Mouse (Mus musculus) limb, embryonic 10.5 days (tissue): Measurements from ENCODE around the gene Tcp11. TPM values are rescaled to one million over a fixed set of nuclear protein-coding genes. Genes with fewer than 3 reads are reported as not detected.
A peak's percentile ranks its signal among the peaks of the same experiment; 100 is the strongest.

Source experiments
- DNase-seq: peaks from one replicate; pipeline ENCODE4 v3.0.0-alpha.2; 2017; ENCODE audit warnings: low spot score
- H3K27ac ChIP-seq: fragments of 300-500 bp; sonication (generic); 2 replicates; pipeline ENCODE4 v1.5.1; 2016; ENCODE audit warnings: mild to moderate bottlenecking
- H3K27me3 ChIP-seq: fragments of 300-500 bp; sonication (generic); 2 replicates; pipeline ENCODE4 v1.6.1; 2016; ENCODE audit warnings: low read depth, mild to moderate bottlenecking; ENCODE audit not compliant: poor library complexity, severe bottlenecking
- H3K36me3 ChIP-seq: fragments of 300-500 bp; sonication (generic); 2 replicates; pipeline ENCODE4 v1.6.1; 2016; ENCODE audit warnings: mild to moderate bottlenecking, moderate library complexity
- H3K4me1 ChIP-seq: fragments of 300-500 bp; sonication (generic); 2 replicates; pipeline ENCODE4 v1.6.1; 2016
- H3K4me3 ChIP-seq: fragments of 300-500 bp; sonication (generic); 2 replicates; pipeline ENCODE4 v1.5.1; 2016; ENCODE audit warnings: mild to moderate bottlenecking, moderate library complexity
- H3K9me3 ChIP-seq: fragments of 300-500 bp; sonication (generic); replicated peaks from 2 replicates; pipeline ENCODE4 v1.6.1; 2016; ENCODE audit warnings: mild to moderate bottlenecking
- WGBS: fragments of 180-500 bp; shearing (Covaris S2); methylation state at CpG from one replicate; pipeline ENCODE4 v1.1.7; 2016; 5-methylcytosine and 5-hydroxymethylcytosine counted together
- polyA plus RNA-seq: library from polyadenylated mRNA; unstranded; fragments of >200 nt; fragmentation: Nextera tagmentation; extraction: Ambion mirVana; gene quantifications from 2 replicates; pipeline ENCODE4 v1.2.1, GENCODE M21; 2016

The Tcp11 gene
- polyA plus RNA-seq, 1 experiment from 2014 or later, result 1.1 TPM

DNA sequence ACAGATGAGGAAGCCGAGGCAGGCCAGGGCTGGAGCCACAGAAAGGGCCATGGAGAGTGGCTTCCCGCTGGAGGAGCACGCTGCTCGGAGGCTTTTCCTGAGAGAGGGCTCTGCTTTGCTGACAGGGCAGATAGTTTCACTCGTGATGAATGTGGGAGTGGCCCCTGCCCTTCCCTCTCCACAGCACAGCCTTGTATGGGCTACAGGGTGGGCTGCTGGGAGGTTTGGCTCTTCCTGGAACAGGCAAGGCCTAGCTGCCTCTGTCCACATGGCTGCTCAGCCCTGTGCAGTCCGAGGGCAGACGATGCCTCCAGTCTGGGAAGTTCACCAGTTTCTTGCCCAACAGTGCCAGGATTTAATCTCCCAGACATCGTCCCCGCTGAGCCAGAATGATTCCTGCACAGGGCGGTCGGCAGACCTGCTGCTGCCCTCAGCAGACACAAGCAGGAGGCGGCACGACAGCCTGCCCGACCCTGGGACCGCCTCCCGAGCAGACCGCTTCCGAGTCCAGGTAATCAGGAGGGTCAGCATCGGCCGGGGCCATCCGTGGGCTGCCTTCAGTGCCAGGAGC, 28.1 kb downstream of the Tcp11 start:
- Histone ChIP-seq H3K36me3 (peaks cover 61% of the 10 kb centered on the region), H3K27me3 (no peaks in the 10 kb centered on the region), H3K4me3 (no peak overlapping the region), H3K9me3 (no peaks in the 10 kb centered on the region), H3K27ac (peak overlapping the region; percentile 26; the same call in 1 of the 2 replicates), H3K4me1 (no peaks in the 10 kb centered on the region)
- WGBS, result 82% methylated on average over 21 of the region's 21 CpGs
- no peak for DNase-seq

DNA sequence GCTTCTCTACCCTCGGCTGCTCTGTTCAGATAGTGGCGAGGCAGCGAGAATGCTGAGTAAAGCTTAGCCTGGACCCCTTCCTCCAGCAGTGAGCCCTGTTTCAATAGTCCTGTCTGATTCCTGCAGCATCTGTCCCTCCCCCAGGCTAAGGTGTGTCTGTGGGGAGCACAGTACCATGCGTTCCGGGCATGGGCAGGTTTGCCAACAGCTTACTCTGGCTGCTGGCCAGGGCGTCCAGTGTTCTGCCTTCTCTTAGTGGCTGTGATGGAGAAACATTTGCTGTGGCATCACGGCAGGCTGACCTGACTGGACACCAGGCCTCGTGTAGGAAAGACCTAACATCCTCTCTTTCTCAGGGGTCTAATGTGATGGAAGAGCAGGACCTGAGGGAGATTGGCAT, 30.2 kb downstream of the Tcp11 start:
- Histone ChIP-seq H3K27ac (no peak overlapping the region), H3K27me3 (no peaks in the 10 kb centered on the region), H3K4me3 (no peak overlapping the region), H3K9me3 (no peaks in the 10 kb centered on the region), H3K4me1 (no peaks in the 10 kb centered on the region), H3K36me3 (peaks cover 64% of the 10 kb centered on the region)
- WGBS, result 93% methylated on average over 8 of the region's 8 CpGs
- DNase-seq, result no peak

DNA sequence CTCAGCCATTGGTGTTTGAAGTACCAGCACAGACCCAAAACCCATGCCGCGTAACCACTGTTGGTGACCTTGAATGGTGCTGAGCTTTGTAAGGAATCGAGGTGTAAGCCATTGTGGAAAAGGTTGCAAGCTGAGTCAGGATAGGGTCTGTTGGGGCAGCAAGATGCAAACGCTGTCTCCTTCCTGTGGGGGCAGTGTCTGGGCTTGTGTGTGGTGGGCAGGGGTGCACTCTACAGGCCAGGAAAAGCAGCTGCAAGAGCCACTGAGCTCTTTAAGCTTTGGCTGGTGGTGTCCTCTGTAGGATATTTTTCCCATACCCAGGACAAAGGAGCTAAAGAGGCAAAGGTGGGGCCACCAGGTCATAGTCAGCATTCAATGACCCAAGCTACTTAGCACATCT, 32.0 kb downstream of the Tcp11 start:
- H3K27me3 ChIP-seq, result no peaks in the 10 kb centered on the region
- no peak overlapping the region for H3K4me3 ChIP-seq
- no peak overlapping the region for H3K27ac ChIP-seq
- no peaks in the 10 kb centered on the region for H3K4me1 ChIP-seq
- H3K9me3 ChIP-seq, result no peaks in the 10 kb centered on the region
- DNase-seq, result no peak
- peaks cover 53% of the 10 kb centered on the region for H3K36me3 ChIP-seq
- 52% methylated on average over 4 of the region's 4 CpGs for WGBS

DNA sequence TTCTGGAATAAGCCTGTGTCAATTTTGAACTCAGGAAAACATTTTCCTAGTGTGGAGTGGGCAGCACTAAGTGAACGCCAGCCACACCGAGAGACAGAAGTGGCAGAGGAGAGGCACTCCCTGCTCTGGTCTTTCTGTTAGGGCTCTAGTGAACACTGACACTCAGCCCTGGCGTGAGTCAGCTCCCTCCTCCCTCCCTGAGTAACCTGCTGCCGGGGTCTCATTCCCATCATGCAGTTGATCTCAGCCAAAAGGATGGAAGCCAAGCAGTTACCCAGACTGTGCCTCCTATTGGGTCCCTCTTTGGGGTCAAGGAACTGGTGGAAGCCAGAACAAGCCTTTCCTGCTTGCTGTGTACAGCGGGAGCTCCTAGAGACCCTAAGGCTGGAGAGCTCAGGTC, 32.9 kb downstream of the Tcp11 start:
- no peak overlapping the region for H3K4me3 ChIP-seq
- peaks cover 52% of the 10 kb centered on the region for H3K36me3 ChIP-seq
- WGBS, result 82% methylated on average over 5 of the region's 5 CpGs
- 0 out of 2 replicates have a peak, but pooled peaks cover 2% of the 10 kb centered on the region for H3K4me1 ChIP-seq
- no peak for DNase-seq
- H3K27me3 ChIP-seq, result no peaks in the 10 kb centered on the region
- no peaks in the 10 kb centered on the region for H3K9me3 ChIP-seq
- H3K27ac ChIP-seq, result no peak overlapping the region

DNA sequence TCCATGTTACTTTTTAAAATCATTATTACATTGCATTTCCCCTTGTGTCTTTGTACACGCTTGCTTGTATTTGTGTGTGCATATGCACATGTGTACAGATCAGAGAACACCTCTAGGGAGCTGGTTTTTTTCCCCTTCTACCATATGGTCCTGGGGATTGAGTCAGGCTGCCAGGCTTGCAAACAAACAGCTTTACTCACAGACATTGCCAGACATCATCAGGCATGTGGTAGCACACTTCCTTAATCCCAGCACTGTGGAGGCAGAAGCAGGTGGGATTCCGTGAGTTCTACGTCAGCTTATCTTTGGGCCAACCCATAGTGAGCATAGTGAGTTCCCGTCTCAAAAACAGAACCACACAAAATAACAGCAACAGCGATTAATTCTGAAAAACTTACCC, 33.4 kb downstream of the Tcp11 start:
- no peaks in the 10 kb centered on the region for H3K9me3 ChIP-seq
- no peak for DNase-seq
- peaks cover 52% of the 10 kb centered on the region for H3K36me3 ChIP-seq
- H3K4me1 ChIP-seq, result peaks cover 7% of the 10 kb centered on the region
- WGBS, result 93% methylated on average over 5 of the region's 5 CpGs
- H3K27me3 ChIP-seq, result no peaks in the 10 kb centered on the region
- no peak overlapping the region for H3K27ac ChIP-seq
- no peak overlapping the region for H3K4me3 ChIP-seq

DNA sequence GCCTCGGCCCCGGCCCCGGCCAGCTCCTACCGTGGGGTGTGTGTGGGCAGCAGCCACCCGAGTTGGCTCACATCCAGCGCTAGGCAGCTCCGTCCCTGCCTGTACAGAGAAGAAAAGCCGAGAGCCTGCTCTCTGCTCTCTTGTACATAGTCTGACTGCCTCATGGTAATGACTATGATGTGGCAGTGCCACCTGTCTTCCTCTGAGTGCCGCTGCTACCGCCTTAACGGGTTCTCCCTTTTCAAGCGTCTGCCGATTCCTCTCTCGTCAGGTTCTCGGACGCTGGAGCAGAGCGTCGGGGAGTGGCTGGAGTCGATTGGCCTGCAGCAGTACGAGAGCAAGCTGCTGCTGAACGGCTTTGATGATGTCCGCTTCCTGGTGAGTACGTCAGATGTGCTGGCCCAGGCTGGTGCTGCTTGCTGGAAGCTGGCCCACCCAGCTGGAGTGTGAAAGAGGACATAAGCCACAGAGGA, 38.1 kb downstream of the Tcp11 start:
- peaks cover 32% of the 10 kb centered on the region for H3K4me1 ChIP-seq
- H3K4me3 ChIP-seq, result no peak overlapping the region
- WGBS, result 67% methylated on average over 23 of the region's 23 CpGs
- H3K27me3 ChIP-seq, result no peaks in the 10 kb centered on the region
- peaks cover 59% of the 10 kb centered on the region for H3K36me3 ChIP-seq
- no peak for DNase-seq
- peak overlapping the region; percentile 38; the same call in 1 of the 2 replicates for H3K27ac ChIP-seq
- H3K9me3 ChIP-seq, result no peaks in the 10 kb centered on the region

DNA sequence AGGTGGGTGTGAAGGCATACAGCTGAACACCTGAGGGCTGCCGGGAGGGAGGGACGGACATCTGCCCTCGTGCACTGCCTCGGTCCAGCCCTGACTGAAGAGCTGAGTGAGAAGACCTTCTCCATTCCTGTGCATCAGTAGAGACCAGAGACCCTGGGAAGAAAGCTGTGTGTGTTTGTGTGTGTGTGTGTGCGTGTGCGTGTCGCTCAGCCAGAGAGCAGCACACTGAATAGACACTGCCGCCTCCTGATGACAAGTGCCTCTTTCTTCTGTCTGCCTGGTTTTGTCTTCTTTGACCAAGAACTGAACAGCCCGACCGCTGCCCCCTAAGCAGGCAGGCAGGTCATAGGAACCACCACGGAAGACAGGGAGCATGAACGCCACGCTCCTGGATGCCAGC, 39.1 kb downstream of the Tcp11 start:
- peaks cover 57% of the 10 kb centered on the region for H3K36me3 ChIP-seq
- DNase-seq, result no peak
- WGBS, result 92% methylated on average over 13 of the region's 13 CpGs
- no peaks in the 10 kb centered on the region for H3K27me3 ChIP-seq
- H3K27ac ChIP-seq, result peak overlapping the region; percentile 38; the same call in 1 of the 2 replicates
- H3K9me3 ChIP-seq, result no peaks in the 10 kb centered on the region
- H3K4me1 ChIP-seq, result peaks cover 39% of the 10 kb centered on the region
- no peak overlapping the region for H3K4me3 ChIP-seq

DNA sequence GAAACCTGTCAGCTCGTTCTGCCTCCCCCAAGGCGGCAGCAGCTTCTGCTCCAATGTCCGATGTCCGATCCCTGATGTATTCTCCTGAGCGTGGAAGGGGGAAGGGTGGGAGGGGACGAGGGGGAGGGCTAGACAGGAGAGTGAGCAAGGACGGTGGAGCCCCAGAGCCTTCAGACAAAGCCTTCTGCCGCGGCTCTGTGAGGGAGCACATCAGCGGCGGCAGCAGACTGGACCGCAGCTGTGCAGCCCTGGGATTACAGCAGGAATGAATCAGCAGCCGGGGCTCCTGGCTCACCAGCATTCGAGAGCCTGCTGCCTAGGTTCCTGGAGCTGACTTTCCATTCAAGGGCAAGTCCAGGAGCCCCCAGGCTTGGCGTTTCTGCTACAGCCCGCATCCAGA, 39.8 kb downstream of the Tcp11 start:
- 56% methylated on average over 16 of the region's 16 CpGs for WGBS
- H3K27ac ChIP-seq, result 0 out of 2 replicates have a peak overlapping the region, but pooled peaks have one; percentile 38
- no peaks in the 10 kb centered on the region for H3K9me3 ChIP-seq
- no peaks in the 10 kb centered on the region for H3K27me3 ChIP-seq
- H3K36me3 ChIP-seq, result peaks cover 63% of the 10 kb centered on the region
- peak; percentile 46 for DNase-seq
- peaks cover 39% of the 10 kb centered on the region for H3K4me1 ChIP-seq
- no peak overlapping the region for H3K4me3 ChIP-seq

DNA sequence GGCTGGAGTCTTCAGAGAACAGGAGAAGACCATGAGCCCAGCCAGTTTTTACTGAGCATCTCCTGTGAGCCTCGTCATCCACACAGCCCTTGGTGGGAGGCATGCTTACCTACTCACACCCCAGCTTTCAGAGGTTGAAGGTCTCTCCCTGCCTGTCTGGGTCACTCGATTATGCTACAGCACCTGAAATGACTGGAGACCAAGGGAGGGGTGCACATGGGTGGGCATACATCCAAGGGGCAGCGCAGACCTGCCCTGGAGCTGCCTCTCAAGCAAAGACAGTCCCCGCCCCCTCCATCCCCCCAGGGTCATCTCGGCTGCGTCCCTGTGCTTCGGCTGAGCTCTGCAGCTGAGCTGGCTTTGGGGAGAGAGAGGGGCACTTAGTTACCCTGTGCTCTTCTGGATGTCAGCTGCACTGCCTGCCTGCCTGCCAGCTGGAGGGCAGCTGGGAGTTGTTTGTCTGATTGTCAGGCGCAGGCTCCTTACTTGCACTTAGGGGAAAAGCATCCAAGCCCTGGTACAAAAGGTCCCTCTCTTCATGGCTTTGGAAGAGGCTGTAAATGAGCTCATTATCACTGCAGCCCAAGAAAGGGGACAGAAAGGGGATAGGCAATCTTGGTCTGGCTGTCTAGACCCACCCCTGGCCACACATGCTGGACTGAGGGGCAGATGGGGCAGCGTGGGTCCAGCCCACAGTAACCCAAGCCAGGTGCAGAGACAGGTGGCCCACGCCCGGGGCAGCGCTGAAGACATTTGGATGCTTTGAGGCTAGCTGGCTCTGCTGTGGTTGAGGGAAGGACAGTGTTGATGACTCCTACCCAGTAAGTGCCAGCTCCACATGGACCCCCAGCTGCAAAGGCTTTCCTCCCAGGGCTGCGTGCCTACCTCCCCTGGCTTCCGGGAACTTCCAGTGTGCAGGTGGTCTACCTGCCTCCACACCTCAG, 43.4 kb downstream of the Tcp11 start:
- Histone ChIP-seq H3K9me3 (no peaks in the 10 kb centered on the region), H3K36me3 (peaks cover 55% of the 10 kb centered on the region), H3K4me3 (no peak overlapping the region), H3K4me1 (peaks cover 46% of the 10 kb centered on the region), H3K27ac (peak overlapping the region; percentile 19; the same call in 1 of the 2 replicates), H3K27me3 (no peaks in the 10 kb centered on the region)
- no peak for DNase-seq
- 74% methylated on average over 14 of the region's 14 CpGs for WGBS

DNA sequence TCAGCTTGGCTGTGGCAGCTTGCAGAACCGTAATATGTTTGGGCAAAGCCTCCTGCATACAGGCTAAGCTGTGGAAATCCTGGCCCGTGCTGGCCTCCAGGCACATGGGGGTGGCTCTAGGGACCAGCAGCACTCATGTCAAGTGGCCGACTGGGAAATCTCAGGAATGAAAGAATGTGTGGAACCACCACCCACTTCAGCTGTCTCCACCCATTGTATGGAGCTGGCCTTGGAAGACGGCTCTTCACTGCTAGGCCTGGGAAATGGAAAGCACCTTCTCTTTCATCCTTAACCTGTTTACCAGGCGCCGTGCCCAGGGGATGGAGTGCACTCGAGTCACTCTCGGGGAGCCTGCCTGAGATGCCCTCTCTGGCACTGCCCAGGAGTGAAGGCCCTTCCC, 45.5 kb downstream of the Tcp11 start:
- Histone ChIP-seq H3K4me1 (peaks cover 42% of the 10 kb centered on the region), H3K27ac (no peak overlapping the region), H3K4me3 (no peak overlapping the region), H3K36me3 (peaks cover 36% of the 10 kb centered on the region), H3K9me3 (no peaks in the 10 kb centered on the region), H3K27me3 (no peaks in the 10 kb centered on the region)
- no peak for DNase-seq
- 86% methylated on average over 8 of the region's 8 CpGs for WGBS

DNA sequence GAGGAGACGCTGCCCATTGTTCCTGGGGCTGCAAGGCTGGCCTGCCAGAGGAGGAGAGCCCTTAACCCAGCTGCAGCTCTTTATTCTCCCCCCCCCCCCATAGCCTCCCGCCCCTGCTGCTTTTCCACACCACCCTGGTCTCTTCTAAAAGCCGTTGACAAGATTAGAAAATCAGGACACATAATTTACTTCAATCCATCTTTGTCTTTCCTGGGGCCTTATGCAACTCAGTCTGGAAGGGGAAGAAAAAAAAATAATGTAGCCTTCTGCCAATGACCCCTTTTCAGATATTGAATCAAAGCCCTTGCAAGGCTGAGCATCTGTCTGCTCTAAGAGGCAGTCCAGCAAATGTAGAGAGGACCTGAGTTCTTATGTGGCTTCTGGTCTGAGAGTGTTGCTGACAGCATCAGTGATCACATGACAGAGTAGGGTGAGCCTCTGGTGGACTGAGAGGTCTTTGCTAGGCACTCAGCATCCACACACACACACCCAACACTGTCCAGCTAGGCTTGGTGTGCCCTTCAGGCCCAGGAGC, 47.3 kb downstream of the Tcp11 start:
- H3K9me3 ChIP-seq, result no peaks in the 10 kb centered on the region
- H3K36me3 ChIP-seq, result peaks cover 19% of the 10 kb centered on the region
- DNase-seq, result no peak
- peaks cover 57% of the 10 kb centered on the region for H3K4me1 ChIP-seq
- no peaks in the 10 kb centered on the region for H3K27me3 ChIP-seq
- no peak overlapping the region for H3K4me3 ChIP-seq
- peak overlapping the region; percentile 43 for H3K27ac ChIP-seq
- 52% methylated on average over 3 of the region's 3 CpGs for WGBS

DNA sequence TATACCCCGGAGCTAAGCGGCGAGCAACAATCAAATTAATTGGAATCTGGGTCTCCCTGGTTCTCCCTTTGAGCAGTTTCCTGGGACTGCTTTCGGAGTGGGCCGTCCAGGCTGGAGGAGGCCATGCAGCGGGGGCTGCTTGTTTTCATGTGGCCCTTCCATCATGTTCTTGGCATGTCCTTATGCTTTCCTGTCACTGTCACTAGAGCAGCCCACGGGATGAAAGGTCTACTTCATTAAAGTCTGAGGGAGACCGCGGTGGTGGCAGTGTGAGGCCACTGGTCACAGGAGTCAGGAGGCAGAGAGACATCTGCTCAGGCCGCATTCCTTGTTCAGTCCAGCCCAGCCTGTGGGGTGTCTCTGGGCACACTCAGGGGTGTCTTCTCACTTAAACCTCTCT, 48.2 kb downstream of the Tcp11 start:
- peak overlapping the region; percentile 43; the same call in 1 of the 2 replicates for H3K27ac ChIP-seq

More for the DNA sequence above, 48.2 kb downstream of the Tcp11 start:
- Histone ChIP-seq H3K36me3 (peaks cover 17% of the 10 kb centered on the region), H3K4me3 (no peak overlapping the region), H3K27me3 (no peaks in the 10 kb centered on the region), H3K9me3 (no peaks in the 10 kb centered on the region), H3K4me1 (peaks cover 58% of the 10 kb centered on the region)
- 75% methylated on average over 10 of the region's 10 CpGs for WGBS
- no peak for DNase-seq
